Mouse (Mus musculus) kidney, postnatal 36 days (tissue): Measurements from ENCODE around the gene Mon1b.
A peak's percentile ranks its signal among the peaks of the same experiment; 100 is the strongest.

Source experiments
- DNase-seq, 2 experiments: peaks; one replicate each; pipeline ENCODE4 v3.0.0; 2021 to 2022; ENCODE audit warnings: mixed read lengths in 2 of 2

The Mon1b gene

DNA sequence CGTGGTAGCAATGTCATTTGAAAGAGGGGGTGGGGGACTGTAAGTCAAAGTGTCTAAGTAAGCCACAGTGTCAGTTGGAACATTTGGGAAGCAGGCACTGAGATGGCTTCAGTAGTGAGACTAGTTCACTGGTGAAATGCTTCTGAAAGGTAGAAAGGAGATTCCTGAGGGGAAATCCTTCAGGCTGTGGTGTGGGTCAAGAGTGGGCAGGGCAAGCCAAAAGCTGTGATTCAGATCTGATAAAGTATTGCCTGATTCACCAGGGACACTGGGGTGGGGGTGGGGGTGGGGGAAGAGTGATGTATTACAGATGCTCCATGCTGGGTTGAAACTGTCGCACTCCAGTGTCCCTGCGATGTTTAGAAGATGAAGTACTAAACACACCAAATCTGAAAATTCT lies 39.2 kb downstream of the Mon1b start:
- no peak for DNase-seq

DNA sequence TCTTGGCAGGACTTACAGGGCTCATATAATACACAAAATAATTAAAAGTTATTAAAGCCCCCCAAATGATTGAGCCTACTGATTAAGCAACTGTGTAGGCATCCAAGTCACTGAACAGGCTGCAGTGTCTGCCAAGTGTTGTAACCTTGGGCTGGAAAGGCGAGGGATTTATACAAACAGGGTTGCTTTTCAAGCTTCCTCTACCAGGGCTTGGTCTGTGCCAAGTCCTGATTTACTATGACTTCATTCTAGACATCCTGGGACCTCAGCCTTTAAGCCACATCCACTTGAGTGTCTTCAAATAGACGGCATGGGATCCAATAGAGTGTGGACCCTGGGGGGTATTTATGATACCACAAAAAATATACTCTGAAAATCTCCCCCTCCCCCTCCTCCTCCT lies 39.9 kb downstream of the Mon1b start:
- no peak for DNase-seq

DNA sequence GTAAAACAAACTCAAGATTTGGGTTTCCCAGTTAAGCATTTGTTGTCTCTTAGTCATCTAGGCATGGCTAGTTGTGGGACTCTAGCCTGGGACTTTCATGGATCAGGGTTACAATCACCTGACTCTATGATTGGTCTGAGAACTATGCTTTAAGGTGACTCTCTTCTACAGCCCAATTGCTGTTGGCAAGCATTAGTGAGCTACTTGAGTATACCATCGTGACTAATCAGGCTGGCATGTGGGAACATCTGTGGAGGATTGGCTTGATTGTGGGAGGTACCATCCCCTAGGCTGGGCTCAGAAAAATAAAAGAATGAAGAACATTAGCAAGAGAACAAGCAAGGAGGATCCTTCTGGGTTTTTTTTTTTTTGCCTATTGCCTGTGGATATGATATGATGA lies 41.4 kb downstream of the Mon1b start:
- no peak for DNase-seq

DNA sequence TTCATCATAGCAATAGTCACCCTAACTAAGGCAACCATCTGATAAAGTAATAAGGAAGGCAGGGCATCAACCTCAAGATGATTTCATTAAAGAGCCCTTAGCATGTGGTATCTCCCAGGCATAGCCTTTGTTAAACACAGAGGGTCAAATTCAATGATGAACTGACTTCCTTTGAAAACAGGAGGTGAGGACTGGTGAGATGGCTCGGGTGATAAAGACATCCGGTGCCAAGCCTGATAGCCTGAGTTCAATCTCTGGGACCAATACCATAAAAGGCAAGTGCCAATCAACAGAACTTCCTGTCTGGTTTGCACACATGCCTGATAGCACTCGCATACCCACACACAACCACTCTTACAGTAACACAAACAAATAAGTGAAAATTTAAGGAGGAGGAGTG lies 44.0 kb downstream of the Mon1b start:
- no peak for DNase-seq

DNA sequence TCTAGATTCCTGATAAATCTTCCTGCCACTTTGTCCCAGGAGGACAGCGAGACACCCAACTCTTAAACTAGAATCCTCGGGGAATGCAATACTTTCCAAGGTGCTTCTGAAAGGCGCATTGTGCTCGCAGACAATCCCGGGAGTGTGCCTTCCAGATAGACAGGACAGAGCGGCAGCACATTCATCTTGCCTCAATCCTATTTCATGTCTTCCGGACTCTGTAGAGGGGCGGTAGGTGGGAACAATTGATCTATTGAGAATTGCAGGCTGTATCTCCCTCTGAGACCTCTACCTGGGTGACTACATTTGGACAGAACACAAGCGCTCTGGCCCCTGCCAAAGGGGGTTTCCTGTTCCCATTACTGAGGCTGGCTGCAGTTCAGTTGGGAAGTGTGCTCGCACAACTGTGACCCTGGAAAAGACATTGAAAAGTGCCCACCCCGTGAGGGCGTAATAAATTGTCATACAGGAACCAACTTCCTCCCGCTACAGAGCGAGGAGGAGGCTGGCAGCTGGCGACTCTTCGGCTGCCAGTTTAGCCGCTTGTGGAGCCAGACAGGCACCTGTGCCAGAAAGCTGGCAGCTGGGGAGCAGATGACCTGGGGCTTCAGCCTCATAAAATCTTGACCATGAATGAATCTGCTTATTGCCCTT lies 52.6 kb downstream of the Mon1b start:
- peak; percentile 1 to 4 for DNase-seq

DNA sequence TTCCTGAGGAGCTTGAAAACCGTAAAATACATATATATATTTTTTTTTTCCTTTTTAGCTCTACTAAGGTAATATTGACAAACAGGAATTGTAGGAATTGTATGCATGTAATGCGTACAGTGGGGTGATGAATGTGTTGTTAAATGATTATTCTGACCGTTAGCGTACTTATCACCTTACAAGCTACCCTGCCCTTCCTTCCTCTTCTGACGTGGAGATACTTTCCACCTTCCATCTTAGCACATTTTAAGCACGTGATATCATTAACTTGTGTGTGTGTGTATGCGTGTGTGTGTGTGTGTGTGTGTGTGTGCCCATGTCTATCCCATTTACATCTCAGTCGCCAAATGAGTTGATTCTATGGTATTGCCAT lies 53.1 kb downstream of the Mon1b start:
- DNase-seq, result no peak

DNA sequence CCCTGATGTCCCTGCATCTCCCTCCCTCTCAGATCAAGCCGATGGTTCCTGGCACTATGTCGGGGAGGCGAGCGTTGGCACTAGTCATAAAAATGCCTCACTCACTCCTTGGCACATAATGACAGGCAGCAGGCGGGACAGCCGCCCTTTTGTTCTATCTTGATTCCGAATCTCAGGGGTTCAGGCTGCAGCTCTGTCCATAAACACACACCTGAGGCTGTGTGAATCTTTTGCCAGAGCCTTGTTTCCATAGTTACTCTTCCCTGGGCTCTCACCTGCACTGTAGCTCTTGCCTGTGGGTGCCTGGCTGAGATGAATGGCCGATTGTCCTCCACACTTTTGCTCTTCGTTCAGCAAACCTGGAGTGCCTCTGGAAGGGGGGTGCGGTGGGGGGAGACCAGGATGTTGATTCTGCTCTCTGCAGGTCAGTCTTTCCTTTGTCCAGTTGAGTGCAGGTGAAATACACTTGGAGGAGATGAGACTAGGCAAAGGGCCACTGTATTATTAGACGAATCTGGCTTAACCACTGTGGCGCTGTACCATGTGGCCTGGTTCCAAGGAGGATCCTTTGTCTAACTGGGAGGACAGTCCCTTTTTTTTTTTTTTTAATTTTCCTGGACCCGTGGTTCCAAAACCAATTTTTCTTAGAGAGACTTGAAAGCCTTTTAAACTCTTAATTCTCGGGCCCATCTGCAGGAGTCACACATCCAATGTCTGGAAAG lies 56.4 kb downstream of the Mon1b start:
- no peak for DNase-seq
